Mouse (Mus musculus) CH12.LX (cell line): ENCODE measurements at regions not wholly inside any gene's neighbourhood (a gene's known extent, or its start where the extent isn't known, plus 50 kb on each side); places are given as distances from the start of the nearest gene placed in this dataset.

Experiments used
- CHD2 ChIP-seq: IDR thresholded peaks from 2 replicates; pipeline ENCODE4 v1.6.1; 2011; ENCODE audit warnings: low read length, improper control_type of control experiment
- CTCF ChIP-seq, 2 experiments: IDR thresholded peaks in 1 of 2; conservative IDR thresholded peaks in 1 of 2; 2 replicates each; pipeline ENCODE4 v1.5.1; 2011 to 2012; ENCODE audit warnings: low read depth in 2 of 2, low read length in 2 of 2, improper control_type of control experiment in 1 of 2, inconsistent platforms in 1 of 2, mild to moderate bottlenecking in 1 of 2, moderate library complexity in 1 of 2
- E2F4 ChIP-seq: IDR thresholded peaks from 2 replicates; pipeline ENCODE4 v1.6.1; 2011; ENCODE audit warnings: low read depth, low read length, improper control_type of control experiment; ENCODE audit not compliant: insufficient replicate concordance
- ZNF384 ChIP-seq: IDR thresholded peaks from 2 replicates; pipeline ENCODE4 v1.6.1; 2012; ENCODE audit warnings: low read depth, low read length, improper control_type of control experiment, inconsistent platforms

DNA sequence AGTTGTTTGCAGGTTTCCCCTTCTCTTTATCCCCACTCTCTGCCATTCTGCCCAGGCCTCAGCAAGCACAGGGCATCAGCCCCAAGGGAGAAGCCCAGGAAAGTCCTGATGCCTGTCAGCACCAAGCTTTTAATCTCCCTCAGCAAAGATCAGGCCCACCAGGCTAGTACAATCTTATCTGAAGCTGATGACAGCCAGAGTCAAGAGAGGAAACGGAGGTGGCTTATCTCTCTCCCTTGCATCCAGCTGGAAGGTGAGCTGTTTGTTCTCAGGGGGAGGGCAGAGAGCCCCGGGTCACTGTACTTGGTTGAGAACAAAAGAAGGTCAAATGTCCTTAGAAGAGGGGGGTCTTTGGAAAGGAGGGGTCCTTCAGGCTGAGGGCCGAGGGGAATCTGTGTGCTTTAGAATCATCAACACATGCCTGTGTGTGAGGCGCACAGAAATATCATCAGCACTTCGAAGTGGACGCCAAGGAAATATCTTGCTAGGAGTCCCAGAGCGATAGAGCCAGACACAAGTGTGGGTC lies 246.8 kb downstream of the Rybp start:
- TF ChIP-seq ZNF384 (no peak), CTCF (conservative IDR thresholded peaks at IDR 0.05 in 1 of 2, IDR thresholded peaks at IDR 0.05 in 1 of 2; ENCODE audit: low read depth in 2 of 2, low read length in 2 of 2) (no peak), E2F4 (no peak), CHD2 (no peak)
